Comparison of ENCODE assay signal across 16 mouse cellular contexts in genomic region chr2:169065166-169065698, GRCm38 (mm10).
"Had no signal": no experiment of that assay in that cellular context is flagged by ENCODE, and none has a peak within 500 bp of the region (broad histone marks: within the 10 kb centered on the region; RNA-seq: fewer than 3 reads in every experiment).

No protein-coding gene starts in this region.

- H3K36me3 ChIP-seq: limb, embryonic 10.5 days; limb, embryonic 13.5 days; liver, embryonic 13.5 days; midbrain, embryonic 13.5 days had no signal

- H3K4me1 ChIP-seq: liver, embryonic 13.5 days had no signal

- H3K9ac ChIP-seq: limb, embryonic 13.5 days; liver, embryonic 13.5 days; midbrain, embryonic 13.5 days had no signal

- H3K4me2 ChIP-seq: limb, embryonic 13.5 days; liver, embryonic 13.5 days; midbrain, embryonic 13.5 days had no signal

- ATAC-seq: inflammation-experienced regulatory T-cells, adult 6 months; intestine, embryonic 16.5 days; midbrain, embryonic 13.5 days had no signal

- H3K4me3 ChIP-seq: layer of hippocampus, adult 2 months; limb, embryonic 10.5 days; limb, embryonic 13.5 days; liver, embryonic 13.5 days; midbrain, embryonic 13.5 days had no signal

- H3K27ac ChIP-seq: layer of hippocampus, adult 2 months; limb, embryonic 10.5 days; limb, embryonic 13.5 days; liver, embryonic 13.5 days; macrophage; midbrain, embryonic 13.5 days had no signal

- H3K9me3 ChIP-seq: limb, embryonic 10.5 days; limb, embryonic 13.5 days; midbrain, embryonic 13.5 days had no signal

- DNase-seq: kidney, adult 18-20 months; kidney, adult 9 months; kidney, postnatal 25 days; layer of hippocampus, adult 9-11 months; liver; liver, embryonic 13.5 days; right cerebral cortex, postnatal 25 days; thymus, adult 18-20 months; thymus, postnatal 36 days had no signal

- H3K27me3 ChIP-seq: liver, embryonic 13.5 days; midbrain, embryonic 13.5 days had no signal
